Mouse (Mus musculus): ENCODE results near the gene Olfr319. TPM values are rescaled to one million over a fixed set of nuclear protein-coding genes. Genes with fewer than 3 reads are reported as not detected.
"Not testable (repeated sequence)": the region's sequence is repeated elsewhere in the genome, so short reads cannot be mapped to it uniquely, and the experiment has no call there.

Olfr319 gene
- total RNA-seq (2017) = not detected in 2 replicates

- no peak for ATAC-seq (replicated peaks; ENCODE audit: low read depth, poor library complexity, severe bottlenecking)
Observed at GRCm38 (mm10) chr11:58698862-58699261, at the start of gene Olfr319. TSS of gene Olfr319 (plus strand) at chr11:58699162.

- no peak for ATAC-seq (replicated peaks; ENCODE audit: low read depth, poor library complexity, severe bottlenecking)
Observed at GRCm38 (mm10) chr11:58655151-58655550, 43.8 kb upstream of the Olfr319 start.

GRCm38 (mm10) chr11:58658596-58658995, 40.4 kb upstream of the Olfr319 start, which contains the start of gene Olfr322:
TSS of gene Olfr322 (plus strand) at chr11:58658782.
- no peak for ATAC-seq (replicated peaks; ENCODE audit: low read depth, poor library complexity, severe bottlenecking)

- ATAC-seq (replicated peaks; ENCODE audit: low read depth, poor library complexity, severe bottlenecking) = no peak
Observed at GRCm38 (mm10) chr11:58669252-58669651, 29.7 kb upstream of the Olfr319 start.

GRCm38 (mm10) chr11:58671825-58672224, 27.1 kb upstream of the Olfr319 start:
- no peak for ATAC-seq (replicated peaks; ENCODE audit: low read depth, poor library complexity, severe bottlenecking)

- no peak for ATAC-seq (replicated peaks; ENCODE audit: low read depth, poor library complexity, severe bottlenecking)
Observed at GRCm38 (mm10) chr11:58680799-58681198, 18.2 kb upstream of the Olfr319 start, which contains the start of gene Olfr320. TSS of gene Olfr320 (plus strand) at chr11:58681099.

GRCm38 (mm10) chr11:58709086-58709485, 10.1 kb downstream of the Olfr319 start:
- ATAC-seq (replicated peaks; ENCODE audit: low read depth, poor library complexity, severe bottlenecking) = no peak

- ATAC-seq (replicated peaks; ENCODE audit: low read depth, poor library complexity, severe bottlenecking) = not testable (repeated sequence)
Observed at GRCm38 (mm10) chr11:58717723-58718122, 18.8 kb downstream of the Olfr319 start.

GRCm38 (mm10) chr11:58719701-58720100, 20.7 kb downstream of the Olfr319 start:
- ATAC-seq (replicated peaks; ENCODE audit: low read depth, poor library complexity, severe bottlenecking) = no peak

- ATAC-seq (replicated peaks; ENCODE audit: low read depth, poor library complexity, severe bottlenecking) = no peak
Observed at GRCm38 (mm10) chr11:58723914-58724313, 25.0 kb downstream of the Olfr319 start, which contains the start of gene Olfr318. TSS of gene Olfr318 (minus strand) at chr11:58724014.

GRCm38 (mm10) chr11:58727896-58728650, 29.1 kb downstream of the Olfr319 start:
- ATAC-seq (replicated peaks; ENCODE audit: low read depth, poor library complexity, severe bottlenecking) = not testable (repeated sequence)

GRCm38 (mm10) chr11:58733372-58733771, 34.4 kb downstream of the Olfr319 start:
- no peak for ATAC-seq (replicated peaks; ENCODE audit: low read depth, poor library complexity, severe bottlenecking)

GRCm38 (mm10) chr11:58738792-58739262, 39.9 kb downstream of the Olfr319 start, which contains the start of gene Olfr317:
TSS of gene Olfr317 (minus strand) at chr11:58739212.
- no peak for ATAC-seq (replicated peaks; ENCODE audit: low read depth, poor library complexity, severe bottlenecking)

- not testable (repeated sequence) for ATAC-seq (replicated peaks; ENCODE audit: low read depth, poor library complexity, severe bottlenecking)
Observed at GRCm38 (mm10) chr11:58751096-58751495, 52.1 kb downstream of the Olfr319 start.

- ATAC-seq (replicated peaks; ENCODE audit: low read depth, poor library complexity, severe bottlenecking) = no peak
Observed at GRCm38 (mm10) chr11:58752434-58752833, 53.5 kb downstream of the Olfr319 start, which contains the start of gene Olfr316. TSS of gene Olfr316 (plus strand) at chr11:58752734.

Other genes starting within 250 kb of the Olfr319 start
- not detected in 2 replicates for gene Lypd9, start 246.2 kb upstream of the Olfr319 start, total RNA-seq (2017)
- not detected in 2 replicates for gene Olfr30, start 236.9 kb upstream of the Olfr319 start, total RNA-seq (2017)
- not detected in 2 replicates for gene Olfr332, start 206.6 kb upstream of the Olfr319 start, total RNA-seq (2017)
- not detected in 2 replicates for gene Olfr331, start 196.6 kb upstream of the Olfr319 start, total RNA-seq (2017)
- not detected in 2 replicates for gene Olfr330, start 164.3 kb upstream of the Olfr319 start, total RNA-seq (2017)
- not detected in 2 replicates for gene Olfr329-ps, start 152.7 kb upstream of the Olfr319 start, total RNA-seq (2017)
- not detected in 2 replicates for gene Olfr328, start 143.5 kb upstream of the Olfr319 start, total RNA-seq (2017)
- not detected in 2 replicates for gene Olfr224, start 128.6 kb upstream of the Olfr319 start, total RNA-seq (2017)
- gene Olfr325, start 121.4 kb upstream of the Olfr319 start, total RNA-seq (2017) = not detected in 2 replicates
- not detected in 2 replicates for gene Olfr324, start 104.0 kb upstream of the Olfr319 start, total RNA-seq (2017)
- gene 2210407C18Rik, start 83.1 kb upstream of the Olfr319 start, total RNA-seq (2017) = not detected in 2 replicates
- gene Olfr323, start 68.7 kb upstream of the Olfr319 start, total RNA-seq (2017) = not detected in 2 replicates
- gene Trim58, start 58.7 kb upstream of the Olfr319 start, total RNA-seq (2017) = 4.7 and 8.4 TPM in 2 replicates
- 0.27 TPM in 1 of 2 replicates, not detected in the other for gene Olfr322, start 40.4 kb upstream of the Olfr319 start, total RNA-seq (2017)
- gene Olfr320, start 18.1 kb upstream of the Olfr319 start, total RNA-seq (2017) = not detected in 2 replicates
- gene Olfr318, start 24.9 kb downstream of the Olfr319 start, total RNA-seq (2017) = not detected in 2 replicates
- not detected in 2 replicates for gene Olfr317, start 40.0 kb downstream of the Olfr319 start, total RNA-seq (2017)
- gene Olfr316, start 53.6 kb downstream of the Olfr319 start, total RNA-seq (2017) = not detected in 2 replicates
- not detected in 2 replicates for gene Olfr315, start 74.0 kb downstream of the Olfr319 start, total RNA-seq (2017)
- not detected in 2 replicates for gene Olfr314, start 83.8 kb downstream of the Olfr319 start, total RNA-seq (2017)
- gene Fam183b, start 102.8 kb downstream of the Olfr319 start, total RNA-seq (2017) = not detected in 2 replicates
- gene Olfr313, start 115.8 kb downstream of the Olfr319 start, total RNA-seq (2017) = not detected in 2 replicates
- gene Olfr312, start 130.1 kb downstream of the Olfr319 start, total RNA-seq (2017) = not detected in 2 replicates
- not detected in 2 replicates for gene Olfr311, start 140.1 kb downstream of the Olfr319 start, total RNA-seq (2017)
- gene Gm12258, start 148.0 kb downstream of the Olfr319 start, total RNA-seq (2017) = 1.8 and 2.0 TPM in 2 replicates
- gene 2810021J22Rik, start 168.1 kb downstream of the Olfr319 start, total RNA-seq (2017) = 4.7 and 11.1 TPM in 2 replicates
- 14.6 and 16.4 TPM in 2 replicates for gene Zfp39, start 205.1 kb downstream of the Olfr319 start, total RNA-seq (2017)
- 3.8 and 5.9 TPM in 2 replicates for gene Btnl10, start 218.7 kb downstream of the Olfr319 start, total RNA-seq (2017)
- gene Rnf187, start 239.8 kb downstream of the Olfr319 start, total RNA-seq (2017) = 88.5 and 107 TPM in 2 replicates
- gene Hist3h2ba, start 249.8 kb downstream of the Olfr319 start, total RNA-seq (2017) = 12.7 and 17.8 TPM in 2 replicates